Mouse (Mus musculus) spleen, postnatal 14 days (tissue): ENCODE data around the gene Kctd8.

Experiments
- DNase-seq, 2 experiments: peaks; one replicate each; pipeline ENCODE4 v3.0.0; 2021 to 2022; ENCODE audit warnings: low spot score in 2 of 2

Kctd8 gene

DNA sequence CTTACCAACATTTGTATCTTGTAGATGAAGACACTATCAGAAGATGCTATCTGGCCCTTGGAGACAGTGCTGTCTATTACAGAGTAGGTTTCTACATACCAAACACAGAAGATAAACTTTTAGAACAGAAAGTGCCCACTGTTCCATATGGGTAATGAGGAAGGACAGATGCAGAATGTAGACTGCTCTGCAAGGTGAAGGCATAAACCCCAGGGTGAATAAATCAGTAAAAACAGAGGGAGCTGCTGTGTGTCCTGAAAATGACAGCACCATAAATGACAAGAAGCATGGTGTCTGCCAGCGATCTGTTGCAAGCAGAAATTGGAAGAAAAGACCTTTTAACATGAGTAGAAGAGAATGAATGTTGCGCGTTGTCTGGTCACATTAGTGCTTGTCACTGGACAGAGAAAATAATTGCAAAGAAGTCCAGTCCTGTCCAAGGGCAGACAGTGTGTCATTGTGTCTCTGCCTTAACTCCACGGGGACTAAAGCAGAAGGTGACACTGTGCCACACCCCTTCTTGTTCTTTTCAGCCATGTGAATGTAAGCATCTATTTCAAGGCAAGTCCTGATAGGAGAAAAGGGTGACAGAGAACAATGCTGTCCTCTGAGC is 181.5 kb downstream of the Kctd8 start:
- DNase-seq: no peak

GRCm38 (mm10) chr5:69156489-69156888 is 185.0 kb downstream of the Kctd8 start:
- DNase-seq: no peak

GRCm38 (mm10) chr5:69145827-69146226 is 195.7 kb downstream of the Kctd8 start:
- no peak for DNase-seq

- DNase-seq: no peak
These were observed 200.4 kb downstream of the Kctd8 start for GRCm38 (mm10) chr5:69141082-69141481.

- no peak for DNase-seq
These were observed 232.8 kb downstream of the Kctd8 start for GRCm38 (mm10) chr5:69108718-69109117.

GRCm38 (mm10) chr5:69088912-69089311 is 252.6 kb downstream of the Kctd8 start:
- DNase-seq: no peak
